Mouse (Mus musculus) megakaryocyte, embryonic 14.5 days (primary cell): ENCODE results near the gene Cfap58.

ENCODE experiments used
- FLI1 ChIP-seq: IDR thresholded peaks from 2 replicates; pipeline ENCODE4 v1.6.1; 2012; ENCODE audit warnings: low read length, inconsistent platforms, mixed read lengths
- GATA1 ChIP-seq: IDR thresholded peaks from 3 replicates; pipeline ENCODE4 v1.6.1; 2012; ENCODE audit warnings: mixed read lengths, low read length, inconsistent platforms, borderline replicate concordance

DNA sequence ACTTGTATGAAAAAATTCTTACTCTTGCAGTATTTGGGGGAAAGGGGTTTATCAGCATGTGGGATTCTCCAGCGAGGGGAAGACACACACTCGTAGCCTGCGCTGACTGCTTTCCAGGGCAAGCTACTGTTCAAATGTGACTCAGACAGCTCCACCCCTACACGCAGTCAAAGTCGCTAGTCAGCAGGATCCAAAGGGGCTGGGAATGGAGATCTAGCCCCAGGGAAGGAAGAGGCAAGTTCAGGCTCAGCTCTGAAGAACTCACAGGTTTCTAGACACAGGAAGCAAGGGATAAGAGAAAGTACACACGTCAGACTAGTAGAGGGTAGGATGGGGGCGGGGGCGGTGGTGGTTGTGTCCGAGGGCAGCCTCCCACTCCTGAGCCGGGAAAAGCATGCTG, 36.9 kb upstream of the Cfap58 start:
- TF ChIP-seq GATA1, result no peak
- TF ChIP-seq FLI1, result no peak
